Mouse (Mus musculus): Measurements from ENCODE around the gene Otop3.

DNA sequence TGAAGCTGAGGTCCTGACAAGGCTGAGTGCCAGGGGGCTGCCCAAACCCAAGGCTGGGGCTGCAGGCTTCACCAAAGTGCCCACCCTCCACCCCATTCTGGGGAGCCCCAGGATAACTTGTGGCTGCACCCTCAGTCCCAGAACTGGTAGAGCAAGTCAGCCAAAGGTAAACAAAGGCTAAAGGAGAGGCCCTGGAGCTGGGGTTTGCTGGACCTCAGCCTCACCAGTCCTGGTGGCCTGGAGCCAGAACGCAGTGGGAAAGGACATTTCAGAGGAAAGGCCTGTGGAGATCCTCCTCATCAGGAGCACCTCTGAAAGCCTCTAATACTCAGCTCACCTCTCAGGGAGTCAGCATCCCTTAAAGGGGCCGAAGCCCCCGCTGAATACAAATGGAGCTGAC lies 29.6 kb downstream of the Otop3 start:
- no peak for TF ChIP-seq CTCF (IDR thresholded peaks at IDR 0.05; ENCODE audit: borderline replicate concordance, extremely low read depth, insufficient read depth, insufficient read length)
- no peak for TF ChIP-seq POLR2A (IDR thresholded peaks at IDR 0.05; ENCODE audit: borderline replicate concordance, extremely low read depth, insufficient read depth, insufficient read length, poor library complexity, severe bottlenecking)
